Mouse (Mus musculus): ENCODE data around the gene Gna13.

- TF ChIP-seq EP300 (IDR thresholded peaks at IDR 0.05; ENCODE audit: low read depth), result no peak
- no peak for TF ChIP-seq CTCF (IDR thresholded peaks at IDR 0.05; ENCODE audit: low read depth)
These were observed 74.3 kb downstream of the Gna13 start for GRCm38 (mm10) chr11:109436889-109437288.
